In genomic region chr8:103457176-103457575, GRCm38 (mm10) we compare ENCODE assay signal across 23 mouse cellular contexts.
"Had no signal": no experiment of that assay in that cellular context is flagged by ENCODE, and none has a peak within 500 bp of the region (broad histone marks: within the 10 kb centered on the region; RNA-seq: fewer than 3 reads in every experiment).

No protein-coding gene starts in this region.

- DNase-seq: kidney, adult 2 months; kidney, postnatal 25 days; liver; lung, adult 18-20 months; lung, postnatal 14 days; retina, postnatal 1 day; right cerebral cortex, postnatal 25 days; spleen, adult 18-20 months; thymus, adult 18-20 months; thymus, postnatal 36 days had no signal

- H3K27ac ChIP-seq: kidney, embryonic 15.5 days; left cerebral cortex, adult 2 months; limb, embryonic 10.5 days; limb, embryonic 13.5 days; liver, embryonic 12.5 days; liver, embryonic 15.5 days; macrophage; midbrain, embryonic 12.5 days; neural tube, embryonic 13.5 days; stomach, embryonic 15.5 days had no signal

- H3K9ac ChIP-seq: kidney, embryonic 15.5 days; limb, embryonic 13.5 days; liver, embryonic 12.5 days; liver, embryonic 15.5 days; midbrain, embryonic 12.5 days; neural tube, embryonic 13.5 days; stomach, embryonic 15.5 days had no signal

- ATAC-seq: intestine, postnatal 0 days; liver, embryonic 12.5 days; midbrain, embryonic 16.5 days had no signal

- H3K27me3 ChIP-seq: kidney, embryonic 15.5 days; limb, embryonic 13.5 days; liver, embryonic 12.5 days; liver, embryonic 15.5 days; neural tube, embryonic 13.5 days; stomach, embryonic 15.5 days had no signal

- H3K4me1 ChIP-seq: liver, embryonic 12.5 days; liver, embryonic 15.5 days; midbrain, embryonic 12.5 days; neural tube, embryonic 13.5 days; stomach, embryonic 15.5 days had no signal

- H3K4me2 ChIP-seq: kidney, embryonic 15.5 days; limb, embryonic 13.5 days; liver, embryonic 12.5 days; liver, embryonic 15.5 days; midbrain, embryonic 12.5 days; neural tube, embryonic 13.5 days; stomach, embryonic 15.5 days had no signal

- H3K9me3 ChIP-seq: kidney, embryonic 15.5 days; limb, embryonic 10.5 days; limb, embryonic 13.5 days; liver, embryonic 12.5 days; liver, embryonic 15.5 days; midbrain, embryonic 12.5 days; stomach, embryonic 15.5 days had no signal

- H3K4me3 ChIP-seq: kidney, embryonic 15.5 days; left cerebral cortex, adult 2 months; limb, embryonic 10.5 days; limb, embryonic 13.5 days; liver, embryonic 12.5 days; liver, embryonic 15.5 days; midbrain, embryonic 12.5 days; myocyte; neural tube, embryonic 13.5 days; stomach, embryonic 15.5 days had no signal

- H3K36me3 ChIP-seq: kidney, embryonic 15.5 days; limb, embryonic 10.5 days; limb, embryonic 13.5 days; liver, embryonic 12.5 days; liver, embryonic 15.5 days; midbrain, embryonic 12.5 days; neural tube, embryonic 13.5 days; stomach, embryonic 15.5 days had no signal
